Mouse (Mus musculus) limb, embryonic 14.5 days (tissue): Measurements from ENCODE around the gene Llcfc1. TPM values are rescaled to one million over a fixed set of nuclear protein-coding genes. Genes with fewer than 3 reads are reported as not detected.

ENCODE experiments used
- ATAC-seq: fragments of 200-750 bp; cut with Nextera tagmentation; 2 replicates; pipeline ENCODE4 v1.8.0; 2017; ENCODE audit warnings: low read depth, moderate number of reproducible peaks, moderate TSS enrichment; ENCODE audit not compliant: low FRiP score
- DNase-seq: peaks from one replicate; pipeline ENCODE4 v3.0.0-alpha.2; 2015; ENCODE audit warnings: low spot score
- H3K27ac ChIP-seq: fragments of 300-500 bp; sonication (generic); replicated peaks from 2 replicates; pipeline ENCODE4 v1.5.1; 2014; ENCODE audit warnings: low read depth, mild to moderate bottlenecking, low read length, moderate library complexity, mixed read lengths
- H3K27me3 ChIP-seq: fragments of 300-500 bp; sonication (generic); 2 replicates; pipeline ENCODE4 v1.6.1; 2014; ENCODE audit warnings: low read length, mixed read lengths; ENCODE audit not compliant: control insufficient read depth, insufficient read depth
- H3K36me3 ChIP-seq: fragments of 300-500 bp; sonication (generic); 2 replicates; pipeline ENCODE4 v1.6.1; 2014; ENCODE audit warnings: mild to moderate bottlenecking, low read length, moderate library complexity, mixed read lengths; ENCODE audit not compliant: control insufficient read depth, insufficient read depth
- H3K4me1 ChIP-seq: fragments of 300-500 bp; sonication (generic); 2 replicates; pipeline ENCODE4 v1.6.1; 2014; ENCODE audit warnings: antibody characterized with exemption, low read length, mixed read lengths; ENCODE audit not compliant: control insufficient read depth, insufficient read depth
- H3K4me2 ChIP-seq: fragments of 300-500 bp; sonication (generic); replicated peaks from 2 replicates; pipeline ENCODE4 v1.6.1; 2014; ENCODE audit warnings: low read depth, mild to moderate bottlenecking, low read length, moderate library complexity; ENCODE audit not compliant: severe bottlenecking
- H3K4me3 ChIP-seq: fragments of 300-500 bp; sonication (generic); replicated peaks from 2 replicates; pipeline ENCODE4 v1.5.1; 2014; ENCODE audit warnings: low read length
- H3K9ac ChIP-seq: fragments of 300-500 bp; sonication (generic); 2 replicates; pipeline ENCODE4 v1.6.1; 2014; ENCODE audit warnings: mild to moderate bottlenecking, low read depth, low read length, moderate library complexity; ENCODE audit not compliant: severe bottlenecking
- H3K9me3 ChIP-seq: fragments of 300-500 bp; sonication (generic); 2 replicates; pipeline ENCODE4 v1.6.1; 2016; ENCODE audit warnings: low read length; ENCODE audit not compliant: control insufficient read depth
- POLR2A ChIP-seq: fragments of 200-500 bp; IDR thresholded peaks from 2 replicates; pipeline ENCODE4 v1.8.0; 2012; ENCODE audit warnings: inconsistent platforms, mild to moderate bottlenecking, moderate library complexity, borderline replicate concordance; ENCODE audit not compliant: insufficient read depth, insufficient read length; ENCODE audit errors: extremely low read depth
- WGBS: fragments of 180-500 bp; shearing (Covaris S2); extraction: QIAGEN DNeasy Blood & Tissue Kit; methylation state at CpG from one replicate; pipeline ENCODE4 v1.1.7; 2014; 5-methylcytosine and 5-hydroxymethylcytosine counted together
- polyA plus RNA-seq, 2 experiments: library from polyadenylated mRNA; depleted of rRNA in 1 of 2; stranded (reverse) in 1 of 2; unstranded in 1 of 2; fragments of >200 nt; fragmentation: Nextera tagmentation in 1 of 2; extraction: Ambion mirVana in 1 of 2; gene quantifications; 2 replicates each; pipeline versions ENCODE4 v1.2.1 to v1.2.3; 2012 to 2014

The Llcfc1 gene
- polyA plus RNA-seq, 2 experiments = not detected

DNA sequence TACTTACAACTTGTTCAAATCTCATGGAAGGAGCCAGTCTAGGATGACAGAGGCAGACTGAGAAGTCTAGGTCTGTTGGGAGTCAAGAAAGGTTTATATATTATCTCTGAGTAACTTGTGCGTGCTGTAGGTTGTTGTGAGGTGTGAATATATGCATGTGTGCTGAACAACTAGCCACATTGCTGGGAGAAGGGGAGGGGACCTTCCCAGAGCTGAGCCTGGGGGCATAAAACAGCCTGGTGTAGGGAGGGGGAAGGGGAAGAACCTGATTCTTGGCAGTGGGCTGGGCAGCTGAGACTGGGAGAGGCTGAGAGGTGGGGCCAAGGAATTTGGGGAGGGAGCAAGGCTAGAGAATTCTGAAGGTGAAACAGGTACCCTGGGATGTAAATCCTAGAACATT, 3.6 kb upstream of the Llcfc1 start, which contains the start of gene Trpv5:
Trpv5 (minus strand) TSS at position 101 of the 400 bp plus-strand sequence.
- no peak within 1 kb of the TSS for H3K4me3 ChIP-seq
- WGBS = 41% methylated on average over 1 of the region's 1 CpGs
- no peak within 1 kb of the TSS for H3K4me2 ChIP-seq
- ATAC-seq (no peak), DNase-seq (no peak)
- no peak for TF ChIP-seq POLR2A
- no peak within 1 kb of the TSS for H3K27ac ChIP-seq
- no peaks in the 10 kb centered on the region for H3K4me1 ChIP-seq
- no peak within 1 kb of the TSS for H3K9ac ChIP-seq
- no peaks in the 10 kb centered on the region for H3K36me3 ChIP-seq
- H3K9me3 ChIP-seq = no peaks in the 10 kb centered on the region
- H3K27me3 ChIP-seq = no peaks in the 10 kb centered on the region

DNA sequence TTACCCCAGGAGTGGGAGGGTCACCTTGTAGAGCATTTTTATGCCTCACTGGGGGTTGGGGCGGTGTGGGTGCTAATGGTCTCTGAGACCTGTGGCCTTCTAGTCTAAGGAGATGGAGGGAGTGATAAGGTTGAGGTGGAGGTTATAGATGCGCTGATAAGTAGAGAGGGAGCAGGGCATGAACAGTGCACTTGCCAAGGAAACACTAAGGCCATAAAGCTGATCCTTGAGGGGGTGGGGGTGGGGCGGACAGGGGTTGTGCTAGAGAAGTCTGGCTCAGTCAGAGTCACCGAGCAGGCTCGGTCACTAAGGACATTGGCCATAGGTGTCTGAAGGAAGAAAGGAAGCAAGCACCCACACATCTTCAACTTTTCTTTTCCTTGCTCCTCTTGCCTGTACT, 2.6 kb upstream of the Llcfc1 start:
- Histone ChIP-seq H3K9me3 (no peaks in the 10 kb centered on the region), H3K4me2 (no peak overlapping the region), H3K27me3 (no peaks in the 10 kb centered on the region), H3K27ac (no peak overlapping the region), H3K4me3 (no peak overlapping the region), H3K9ac (no peak overlapping the region), H3K36me3 (no peaks in the 10 kb centered on the region), H3K4me1 (no peaks in the 10 kb centered on the region)
- no peak for TF ChIP-seq POLR2A
- WGBS = 70% methylated on average over 5 of the region's 5 CpGs
- no peak for ATAC-seq
- no peak for DNase-seq

- Histone ChIP-seq H3K9ac (no peak overlapping the region), H3K4me2 (no peak overlapping the region), H3K27me3 (no peaks in the 10 kb centered on the region), H3K4me1 (no peaks in the 10 kb centered on the region), H3K9me3 (no peaks in the 10 kb centered on the region), H3K36me3 (no peaks in the 10 kb centered on the region), H3K27ac (no peak overlapping the region), H3K4me3 (no peak overlapping the region)
- no peak for TF ChIP-seq POLR2A
- ATAC-seq = no peak
- WGBS = 82% methylated on average over 5 of the region's 5 CpGs
- DNase-seq = no peak
Measured at GRCm38 (mm10) chr6:41684911-41685310, 680 bp downstream of the Llcfc1 start.

GRCm38 (mm10) chr6:41685596-41685995, 1.4 kb downstream of the Llcfc1 start:
- no peak overlapping the region for H3K4me2 ChIP-seq
- 81% methylated on average over 3 of the region's 3 CpGs for WGBS

DNA sequence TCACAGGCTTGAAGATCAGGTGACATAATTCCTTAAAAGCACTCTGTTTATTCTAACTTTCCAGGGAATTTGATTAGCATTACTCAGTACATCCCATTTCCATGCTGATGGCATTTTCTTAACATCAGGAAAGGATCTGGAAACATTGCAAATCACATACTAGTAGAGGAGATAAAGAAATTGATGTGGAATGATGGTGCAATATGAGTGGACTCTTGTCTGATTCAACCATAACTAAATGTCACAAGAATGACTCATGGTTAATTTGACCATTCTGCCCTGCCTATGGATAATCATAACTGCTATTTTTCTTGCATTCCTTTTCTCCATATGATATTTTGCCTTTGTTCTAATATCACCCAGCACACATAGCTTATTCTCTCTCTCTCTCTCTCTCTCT, 8.0 kb downstream of the Llcfc1 start:
- ATAC-seq = no peak
- H3K27ac ChIP-seq = no peak overlapping the region
- no peak overlapping the region for H3K9ac ChIP-seq
- H3K36me3 ChIP-seq = no peaks in the 10 kb centered on the region
- no peak overlapping the region for H3K4me2 ChIP-seq
- DNase-seq = no peak
- TF ChIP-seq POLR2A = no peak
- H3K27me3 ChIP-seq = no peaks in the 10 kb centered on the region
- no peaks in the 10 kb centered on the region for H3K4me1 ChIP-seq
- H3K4me3 ChIP-seq = no peak overlapping the region
- H3K9me3 ChIP-seq = no peaks in the 10 kb centered on the region

More at GRCm38 (mm10) chr6:41685596-41685995, 1.4 kb downstream of the Llcfc1 start:
- H3K36me3 ChIP-seq = no peaks in the 10 kb centered on the region
- no peak for ATAC-seq
- H3K9me3 ChIP-seq = no peaks in the 10 kb centered on the region
- H3K4me3 ChIP-seq = no peak overlapping the region
- no peak for DNase-seq
- H3K4me1 ChIP-seq = no peaks in the 10 kb centered on the region
- no peak overlapping the region for H3K27ac ChIP-seq
- no peaks in the 10 kb centered on the region for H3K27me3 ChIP-seq
- TF ChIP-seq POLR2A = no peak
- H3K9ac ChIP-seq = no peak overlapping the region

GRCm38 (mm10) chr6:41694407-41694806, 10.2 kb downstream of the Llcfc1 start:
- Histone ChIP-seq H3K9me3 (no peaks in the 10 kb centered on the region), H3K4me2 (no peak overlapping the region), H3K9ac (no peak overlapping the region), H3K4me3 (no peak overlapping the region), H3K36me3 (no peaks in the 10 kb centered on the region), H3K4me1 (no peaks in the 10 kb centered on the region), H3K27me3 (no peaks in the 10 kb centered on the region), H3K27ac (no peak overlapping the region)
- no peak for TF ChIP-seq POLR2A
- WGBS = 86% methylated on average over 1 of the region's 1 CpGs
- DNase-seq = no peak
- ATAC-seq = no peak
